Mouse (Mus musculus) ES-E14 (cell line): ENCODE data around the gene Draxin. TPM values are rescaled to one million over a fixed set of nuclear protein-coding genes. Genes with fewer than 3 reads are reported as not detected.
"Not testable (repeated sequence)": the region's sequence is repeated elsewhere in the genome, so short reads cannot be mapped to it uniquely, and the experiment has no call there.

ENCODE experiments used
- DNase-seq: peaks from one replicate; pipeline ENCODE4 v3.0.0-alpha.2; 2013; ENCODE audit warnings: low read depth, low spot score
- H3K27ac ChIP-seq: 2 replicates; pipeline ENCODE4 v1.5.1; 2012; ENCODE audit warnings: low read depth, mild to moderate bottlenecking, low read length, moderate library complexity, mixed read lengths; ENCODE audit not compliant: poor library complexity, insufficient read depth, severe bottlenecking
- H3K36me3 ChIP-seq: 2 replicates; pipeline ENCODE4 v1.6.1; 2012; ENCODE audit warnings: mild to moderate bottlenecking, low read length, moderate library complexity, mixed read lengths; ENCODE audit not compliant: control insufficient read depth, poor library complexity, insufficient read depth, severe bottlenecking
- H3K4me1 ChIP-seq, 2 experiments: fragments of 150-350 bp in 1 of 2; sonication (generic) in 1 of 2; 2 replicates each; pipeline ENCODE4 v1.6.1; 2012; ENCODE audit warnings: low read length in 2 of 2, mild to moderate bottlenecking in 1 of 2, mixed read lengths in 1 of 2; ENCODE audit not compliant: control insufficient read depth in 2 of 2, insufficient read depth in 2 of 2, poor library complexity in 1 of 2
- H3K4me3 ChIP-seq, 2 experiments: fragments of 150-350 bp in 1 of 2; sonication (generic) in 1 of 2; 2 replicates each; pipeline ENCODE4 v1.5.1; 2012; ENCODE audit warnings: low read length in 2 of 2, low read depth in 1 of 2, mild to moderate bottlenecking in 1 of 2, mixed read lengths in 1 of 2; ENCODE audit not compliant: insufficient read depth in 1 of 2, poor library complexity in 1 of 2, severe bottlenecking in 1 of 2
- H3K9ac ChIP-seq: 2 replicates; pipeline ENCODE4 v1.6.1; 2012; ENCODE audit warnings: low read depth, mild to moderate bottlenecking, low read length, mixed read lengths; ENCODE audit not compliant: poor library complexity, insufficient read depth, severe bottlenecking
- H3K9me3 ChIP-seq: fragments of 150-350 bp; sonication (generic); 2 replicates; pipeline ENCODE4 v1.6.1; 2012; ENCODE audit warnings: low read depth, mild to moderate bottlenecking, low read length; ENCODE audit not compliant: control insufficient read depth, insufficient read depth
- CHD2 ChIP-seq: IDR thresholded peaks from 2 replicates; pipeline ENCODE4 v1.6.1; 2014; ENCODE audit warnings: mild to moderate bottlenecking, low read depth, low read length, inconsistent platforms
- HCFC1 ChIP-seq: IDR thresholded peaks from 2 replicates; pipeline ENCODE4 v1.6.1; 2012; ENCODE audit warnings: low read length, inconsistent platforms, borderline replicate concordance; ENCODE audit not compliant: insufficient read depth
- MAFK ChIP-seq: IDR thresholded peaks from 2 replicates; pipeline ENCODE4 v1.6.1; 2014; ENCODE audit warnings: mild to moderate bottlenecking, low read depth, low read length, inconsistent platforms; ENCODE audit not compliant: insufficient read depth
- ZC3H11A ChIP-seq: IDR thresholded peaks from 2 replicates; pipeline ENCODE4 v1.6.1; 2012; ENCODE audit warnings: low read depth, mild to moderate bottlenecking, inconsistent platforms, low read length, borderline replicate concordance
- ZNF384 ChIP-seq: IDR thresholded peaks from 2 replicates; pipeline ENCODE4 v1.6.1; 2012; ENCODE audit warnings: low read depth, low read length, inconsistent platforms
- in situ Hi-C, 2 experiments: fragments of 600-800 bp; cut with MboI; formaldehyde crosslinking; loops; one replicate each; pipeline ENCODE4 v1.15.1; 2025; ENCODE audit warnings: low sequenced_read_pairs in 2 of 2, inconsistent platforms in 1 of 2; ENCODE audit not compliant: unreplicated experiment in 2 of 2
- total RNA-seq: library from RNA; depleted of rRNA; stranded (reverse); fragments of 300-350 nt; gene quantifications from 2 replicates; pipeline ENCODE4 v1.2.3, GENCODE M21; 2012; rRNA removed

Draxin gene
- total RNA-seq, 1 experiment: 0.76 TPM

GRCm38 (mm10) chr4:148051886-148052285 is 78.6 kb downstream of the Draxin start:
- in situ Hi-C loops: no loop called here
- H3K4me1 ChIP-seq: peaks cover 2% of the 10 kb centered on the region in 2 experiments; a peak in 1 of 4 replicates
- no peak overlapping the region for H3K9ac ChIP-seq
- peaks cover 61% of the 10 kb centered on the region for H3K36me3 ChIP-seq
- no peak for TF ChIP-seq MAFK
- no peak for TF ChIP-seq HCFC1
- TF ChIP-seq ZC3H11A: no peak
- no peak for TF ChIP-seq CHD2
- TF ChIP-seq ZNF384: no peak
- no peak overlapping the region for H3K4me3 ChIP-seq
- H3K9me3 ChIP-seq: no peaks in the 10 kb centered on the region
- no peak overlapping the region for H3K27ac ChIP-seq
- DNase-seq: no peak

GRCm38 (mm10) chr4:148051046-148051776 is 79.3 kb downstream of the Draxin start:
- Histone ChIP-seq H3K36me3 (peaks cover 57% of the 10 kb centered on the region), H3K4me3 (no peak overlapping the region), H3K9ac (no peak overlapping the region), H3K4me1 (peaks cover 2% of the 10 kb centered on the region in 2 experiments; a peak in 1 of 4 replicates), H3K9me3 (no peaks in the 10 kb centered on the region), H3K27ac (no peak overlapping the region)
- no peak for DNase-seq
- in situ Hi-C loops: no loop called here
- TF ChIP-seq ZNF384 (no peak), HCFC1 (no peak), CHD2 (no peak), MAFK (no peak), ZC3H11A (no peak)

- H3K9ac ChIP-seq, H3K9me3 ChIP-seq, H3K4me1 ChIP-seq, H3K27ac ChIP-seq, DNase-seq, in situ Hi-C loops, H3K4me3 ChIP-seq: not testable (repeated sequence)
- peaks cover 52% of the 10 kb centered on the region for H3K36me3 ChIP-seq
Measured at GRCm38 (mm10) chr4:148050396-148050914, 80.0 kb downstream of the Draxin start.

Other genes starting within 250 kb of the Draxin start
- 12.4 and 18.6 TPM in 2 replicates for gene Mfn2, start 226.0 kb downstream of the Draxin start, total RNA-seq
- 26.2 and 50.0 TPM in 2 replicates for gene Plod1, start 193.9 kb downstream of the Draxin start, total RNA-seq
- 73.5 and 115 TPM in 2 replicates for gene 2510039O18Rik, start 189.8 kb downstream of the Draxin start, total RNA-seq
- gene Nppb, start 144.9 kb downstream of the Draxin start, total RNA-seq: 0.95 and 3.8 TPM in 2 replicates
- 0.37 TPM in 1 of 2 replicates, not detected in the other for gene Nppa, start 130.0 kb downstream of the Draxin start, total RNA-seq
- gene Clcn6, start 91.9 kb downstream of the Draxin start, total RNA-seq: 32.5 and 49.1 TPM in 2 replicates
- 34.0 and 51.7 TPM in 2 replicates for gene Mthfr, start 91.6 kb downstream of the Draxin start, total RNA-seq
- gene Agtrap, start 42.7 kb downstream of the Draxin start, total RNA-seq: 122 and 158 TPM in 2 replicates
- 34.0 and 54.5 TPM in 2 replicates for gene Mad2l2, start 314 bp downstream of the Draxin start, total RNA-seq
- 43.8 and 49.4 TPM in 2 replicates for gene Fbxo6, start 21.4 kb upstream of the Draxin start, total RNA-seq
- 5.1 and 11.0 TPM in 2 replicates for gene Fbxo44, start 29.8 kb upstream of the Draxin start, total RNA-seq
- gene Fbxo2, start 29.9 kb upstream of the Draxin start, total RNA-seq: 16.5 and 23.7 TPM in 2 replicates
- gene Disp3, start 157.3 kb upstream of the Draxin start, total RNA-seq: 1.6 and 2.2 TPM in 2 replicates